Mouse (Mus musculus) gastrocnemius, postnatal 14 days (tissue): Measurements from ENCODE around the gene Tgoln1. TPM values are rescaled to one million over a fixed set of nuclear protein-coding genes. Genes with fewer than 3 reads are reported as not detected.

Experiments
- DNase-seq: peaks from one replicate; pipeline ENCODE4 v3.0.0; 2021; ENCODE audit warnings: mixed read lengths
- intact Hi-C: fragments of 180-260 bp; cut with DNase I; formaldehyde crosslinking; loops from one replicate; pipeline ENCODE4 v1.15.1; 2025; ENCODE audit warnings: low total_unique reads
- total RNA-seq, 2 experiments: library from RNA; stranded (reverse); gene quantifications; 2 replicates each; pipeline ENCODE4 v1.2.3; 2021

The Tgoln1 gene
- total RNA-seq, 2 experiments from 2014 or later, result 21.6 to 21.7 TPM

DNA sequence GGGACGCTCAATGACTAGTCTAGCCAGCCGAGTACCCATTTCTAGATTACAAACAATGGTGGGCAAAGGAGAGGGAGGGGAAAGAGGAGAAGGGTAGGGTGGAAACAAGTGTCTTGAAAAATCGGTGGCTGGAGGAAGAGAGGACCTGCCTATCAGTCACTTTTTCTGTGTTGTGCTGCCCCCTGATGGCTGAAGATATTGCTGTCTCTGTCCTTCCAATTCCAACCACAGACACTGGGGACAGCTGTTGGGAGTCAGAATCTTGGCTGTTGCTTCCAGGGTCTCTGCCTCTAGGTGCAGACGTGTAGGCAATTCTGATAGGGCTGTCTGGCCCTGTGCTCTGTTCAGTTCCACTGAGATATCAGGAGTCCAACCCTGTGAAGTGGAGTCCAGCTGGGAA lies 50.8 kb downstream of the Tgoln1 start:
- intact Hi-C loops, result loop anchor here (2.0 to 5.0 kb wide), 2 partner anchors 34 to 139 kb away; no protein-coding TSS in a partner anchor
- peak; percentile 82 for DNase-seq

- intact Hi-C loops, result loop anchor here (5.0 kb wide), 1 partner anchor 33 kb away; no protein-coding TSS in a partner anchor
- no peak for DNase-seq
These were observed 51.3 kb downstream of the Tgoln1 start for GRCm38 (mm10) chr6:72565506-72565905.

GRCm38 (mm10) chr6:72562894-72563293 lies 53.9 kb downstream of the Tgoln1 start:
- DNase-seq, result peak; percentile 31
- intact Hi-C loops, result no loop called here

GRCm38 (mm10) chr6:72562486-72562885 lies 54.3 kb downstream of the Tgoln1 start:
- intact Hi-C loops, result no loop called here
- no peak for DNase-seq

DNA sequence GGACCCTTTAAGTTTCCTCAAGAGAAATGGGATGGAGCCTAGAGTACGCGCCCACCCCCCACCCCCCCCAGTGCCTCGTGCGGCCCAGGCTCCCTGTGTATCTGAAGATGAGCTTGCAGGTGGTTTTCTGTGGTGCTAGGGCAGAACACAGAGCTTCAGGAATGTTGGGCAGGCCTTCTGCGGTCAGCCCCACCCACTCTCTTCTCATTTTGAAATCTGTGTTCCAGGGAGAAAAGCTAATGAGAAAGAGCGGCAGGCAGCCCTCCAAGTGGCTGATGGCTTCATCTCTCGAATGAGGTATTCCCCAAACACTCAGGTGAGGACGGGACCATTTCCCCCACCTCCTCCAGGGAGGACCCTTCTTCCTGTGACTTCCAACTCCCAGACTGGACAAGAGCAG lies 56.0 kb downstream of the Tgoln1 start:
- intact Hi-C loops, result no loop called here
- DNase-seq, result no peak

Other genes with a start within 250 kb of the Tgoln1 start
- gene Vamp5, start 236.5 kb downstream of the Tgoln1 start, total RNA-seq, result 10 to 100 TPM; 60.9 to 79.6 TPM
- 10 to 100 TPM; 51.8 to 52.7 TPM for gene Vamp8, start 226.3 kb downstream of the Tgoln1 start, total RNA-seq
- gene Ggcx, start 202.7 kb downstream of the Tgoln1 start, total RNA-seq, result 10 to 100 TPM; 15.0 to 15.5 TPM
- 100 to 1,000 TPM; 202 to 277 TPM for gene Mat2a, start 177.4 kb downstream of the Tgoln1 start, total RNA-seq
- under 1 TPM; 0.78 to 0.98 TPM for gene Sh2d6, start 95.3 kb downstream of the Tgoln1 start, total RNA-seq
- gene Capg, start 72.6 kb downstream of the Tgoln1 start, total RNA-seq, result 10 to 100 TPM; 11.5 to 15.4 TPM
- 1 to 10 TPM; 4.7 to 8.6 TPM for gene Elmod3, start 18.6 kb downstream of the Tgoln1 start, total RNA-seq
- gene Retsat, start 18.5 kb downstream of the Tgoln1 start, total RNA-seq, result 10 to 100 TPM; 40.8 to 46.7 TPM
- 10 to 100 TPM in 1 of 2 experiments, 1 to 10 TPM in 1; 9.6 to 10.4 TPM for gene Tcf7l1, start 172.3 kb upstream of the Tgoln1 start, total RNA-seq